Mouse (Mus musculus): ENCODE results near the gene Mat2b. TPM values are rescaled to one million over a fixed set of nuclear protein-coding genes. Genes with fewer than 3 reads are reported as not detected.

The Mat2b gene
- polyA plus RNA-seq, 1 experiment from 2014 or later, result 61.3 TPM

- Histone ChIP-seq H3K9me3 (replicated peaks) (no peaks in the 10 kb centered on the region), H3K36me3 (no peaks in the 10 kb centered on the region), H3K9ac (no peak overlapping the region), H3K4me1 (replicated peaks) (no peaks in the 10 kb centered on the region), H3K27me3 (no peaks in the 10 kb centered on the region), H3K4me3 (replicated peaks) (no peak overlapping the region), H3K4me2 (no peak overlapping the region), H3K27ac (no peak overlapping the region)
- DNase-seq (no peak), ATAC-seq (ENCODE audit: low read depth) (no peak)
- 37% methylated on average over 2 of the region's 2 CpGs for WGBS (ENCODE audit: insufficient replicate concordance)
These were observed 47.8 kb downstream of the Mat2b start for GRCm38 (mm10) chr11:40647246-40647645.

Other genes with a start within 250 kb of the Mat2b start
- 65.0 and 82.1 TPM in 2 replicates for gene Hmmr, start 38.2 kb upstream of the Mat2b start, polyA plus RNA-seq (2015; fragmentation: Nextera tagmentation; extraction: Ambion mirVana)
- 113 and 135 TPM in 2 replicates for gene Nudcd2, start 38.5 kb upstream of the Mat2b start, polyA plus RNA-seq (2015; fragmentation: Nextera tagmentation; extraction: Ambion mirVana)
- gene Ccng1, start 60.1 kb upstream of the Mat2b start, polyA plus RNA-seq (2015; fragmentation: Nextera tagmentation; extraction: Ambion mirVana), result 21.9 and 30.8 TPM in 2 replicates

Measured in liver, embryonic 13.5 days (tissue).